Mouse (Mus musculus) stomach, postnatal 0 days (tissue): ENCODE measurements around the gene Slbp.

Experiments
- CTCF ChIP-seq: IDR thresholded peaks from 2 replicates; pipeline ENCODE4 v1.5.1; 2016; ENCODE audit warnings: antibody characterized with exemption, low read depth, mild to moderate bottlenecking, moderate library complexity
- EP300 ChIP-seq: optimal IDR thresholded peaks from 2 replicates; pipeline ENCODE3; 2016; ENCODE audit warnings: antibody characterized with exemption

DNA sequence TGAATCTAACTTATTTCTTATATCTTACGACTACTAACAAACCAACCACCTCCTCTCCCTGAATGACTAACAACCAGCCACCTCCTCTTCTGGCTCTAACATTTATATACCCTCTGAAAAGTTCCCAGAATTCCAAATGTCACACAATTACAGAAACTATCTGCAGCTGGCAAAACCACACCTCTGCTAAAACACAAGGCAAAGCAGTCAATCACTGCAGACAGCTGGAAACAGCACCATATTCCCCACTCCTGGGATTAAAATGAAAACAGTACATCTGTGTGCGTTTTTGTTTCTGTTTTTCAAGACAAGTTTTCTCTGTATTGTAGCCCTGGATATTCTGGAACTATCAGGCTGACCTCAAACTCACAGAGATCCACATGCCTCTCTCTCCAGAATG is 29.7 kb downstream of the Slbp start:
- TF ChIP-seq CTCF (no peak), EP300 (no peak)
